Mouse (Mus musculus) midbrain, embryonic 16.5 days (tissue): ENCODE measurements around the gene Gm11213. TPM values are rescaled to one million over a fixed set of nuclear protein-coding genes. Genes with fewer than 3 reads are reported as not detected.

Experiments used
- ATAC-seq: fragments of 200-750 bp; cut with Nextera tagmentation; 2 replicates; pipeline ENCODE4 v1.8.0; 2017; ENCODE audit warnings: moderate TSS enrichment
- H3K27ac ChIP-seq: fragments of 300-500 bp; sonication (generic); 2 replicates; pipeline ENCODE4 v1.5.1; 2014; ENCODE audit warnings: mild to moderate bottlenecking, low read length, mixed read lengths
- H3K27me3 ChIP-seq: fragments of 300-500 bp; sonication (generic); 2 replicates; pipeline ENCODE4 v1.6.1; 2014; ENCODE audit warnings: low read depth, low read length, mixed read lengths; ENCODE audit not compliant: control insufficient read depth, insufficient read depth
- H3K36me3 ChIP-seq: fragments of 300-500 bp; sonication (generic); 2 replicates; pipeline ENCODE4 v1.6.1; 2014; ENCODE audit warnings: mild to moderate bottlenecking, low read length, moderate library complexity, mixed read lengths; ENCODE audit not compliant: control insufficient read depth, insufficient read depth
- H3K4me1 ChIP-seq: fragments of 300-500 bp; sonication (generic); 2 replicates; pipeline ENCODE4 v1.6.1; 2014; ENCODE audit warnings: mild to moderate bottlenecking, low read length, mixed read lengths; ENCODE audit not compliant: control insufficient read depth, insufficient read depth
- H3K4me2 ChIP-seq: fragments of 300-500 bp; sonication (generic); 2 replicates; pipeline ENCODE4 v1.6.1; 2014; ENCODE audit warnings: mild to moderate bottlenecking, low read length, mixed read lengths
- H3K4me3 ChIP-seq: fragments of 300-500 bp; sonication (generic); 2 replicates; pipeline ENCODE4 v1.5.1; 2014; ENCODE audit warnings: low read depth, mild to moderate bottlenecking, low read length, moderate library complexity, mixed read lengths
- H3K9ac ChIP-seq: fragments of 300-500 bp; sonication (generic); 2 replicates; pipeline ENCODE4 v1.6.1; 2014; ENCODE audit warnings: low read depth, low read length, mixed read lengths
- H3K9me3 ChIP-seq: fragments of 300-500 bp; sonication (generic); replicated peaks from 2 replicates; pipeline ENCODE4 v1.6.1; 2014; ENCODE audit warnings: mild to moderate bottlenecking, low read length, mixed read lengths; ENCODE audit not compliant: control insufficient read depth, poor library complexity, severe bottlenecking
- WGBS: fragments of 180-500 bp; shearing (Covaris S2); extraction: QIAGEN DNeasy Blood & Tissue Kit; methylation state at CpG from one replicate; pipeline ENCODE4 v1.1.7; 2014; 5-methylcytosine and 5-hydroxymethylcytosine counted together
- polyA plus RNA-seq: library from polyadenylated mRNA; unstranded; fragments of >200 nt; fragmentation: Nextera tagmentation; extraction: Ambion mirVana; gene quantifications from 2 replicates; pipeline ENCODE4 v1.2.1, GENCODE M21; 2015

Gene Gm11213
- polyA plus RNA-seq, 1 experiment from 2014 or later, result not detected

DNA sequence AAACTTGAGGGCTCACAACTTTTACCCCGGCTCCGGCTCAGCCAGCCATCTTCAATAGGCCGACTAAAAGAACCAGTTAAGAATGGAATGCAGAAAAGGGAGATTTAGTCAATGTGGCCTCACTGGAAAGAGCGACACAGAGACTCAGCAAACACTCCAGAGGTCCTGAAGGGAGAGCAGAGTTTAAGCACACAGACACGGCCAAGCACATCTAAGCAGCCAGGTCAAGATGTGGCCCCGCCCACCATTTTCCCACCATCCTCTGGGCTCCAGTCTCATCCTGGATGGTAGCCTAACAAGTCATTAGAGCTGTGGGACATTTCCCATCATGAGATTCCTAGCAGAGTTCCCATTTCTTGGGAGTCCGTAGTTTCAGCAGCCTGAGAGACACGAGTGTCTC lies 35.7 kb downstream of the Gm11213 start:
- Histone ChIP-seq H3K27ac (no peak overlapping the region; the same call in 1 of the 2 replicates), H3K36me3 (no peaks in the 10 kb centered on the region), H3K9ac (no peak overlapping the region), H3K4me1 (peaks cover 11% of the 10 kb centered on the region), H3K27me3 (no peaks in the 10 kb centered on the region), H3K4me3 (no peak overlapping the region), H3K9me3 (no peaks in the 10 kb centered on the region), H3K4me2 (no peak overlapping the region)
- WGBS, result 84% methylated on average over 8 of the region's 8 CpGs
- no peak for ATAC-seq

GRCm38 (mm10) chr4:63567712-63568390 lies 37.2 kb downstream of the Gm11213 start:
- Histone ChIP-seq H3K4me3 (no peak overlapping the region), H3K36me3 (no peaks in the 10 kb centered on the region), H3K27ac (no peak overlapping the region), H3K4me1 (peaks cover 11% of the 10 kb centered on the region), H3K9ac (no peak overlapping the region), H3K4me2 (no peak overlapping the region), H3K27me3 (no peaks in the 10 kb centered on the region), H3K9me3 (no peaks in the 10 kb centered on the region)
- ATAC-seq, result no peak
- 88% methylated on average over 10 of the region's 10 CpGs for WGBS

- H3K27me3 ChIP-seq, result no peaks in the 10 kb centered on the region
- no peaks in the 10 kb centered on the region for H3K9me3 ChIP-seq
- ATAC-seq, result no peak
- H3K27ac ChIP-seq, result no peak overlapping the region
- H3K4me2 ChIP-seq, result no peak overlapping the region
- H3K4me1 ChIP-seq, result peaks cover 6% of the 10 kb centered on the region; the same call in 1 of the 2 replicates
- H3K36me3 ChIP-seq, result no peaks in the 10 kb centered on the region
- 84% methylated on average over 4 of the region's 4 CpGs for WGBS
- H3K9ac ChIP-seq, result no peak overlapping the region
- H3K4me3 ChIP-seq, result no peak overlapping the region
Measured at GRCm38 (mm10) chr4:63562742-63563141, 42.3 kb downstream of the Gm11213 start.

DNA sequence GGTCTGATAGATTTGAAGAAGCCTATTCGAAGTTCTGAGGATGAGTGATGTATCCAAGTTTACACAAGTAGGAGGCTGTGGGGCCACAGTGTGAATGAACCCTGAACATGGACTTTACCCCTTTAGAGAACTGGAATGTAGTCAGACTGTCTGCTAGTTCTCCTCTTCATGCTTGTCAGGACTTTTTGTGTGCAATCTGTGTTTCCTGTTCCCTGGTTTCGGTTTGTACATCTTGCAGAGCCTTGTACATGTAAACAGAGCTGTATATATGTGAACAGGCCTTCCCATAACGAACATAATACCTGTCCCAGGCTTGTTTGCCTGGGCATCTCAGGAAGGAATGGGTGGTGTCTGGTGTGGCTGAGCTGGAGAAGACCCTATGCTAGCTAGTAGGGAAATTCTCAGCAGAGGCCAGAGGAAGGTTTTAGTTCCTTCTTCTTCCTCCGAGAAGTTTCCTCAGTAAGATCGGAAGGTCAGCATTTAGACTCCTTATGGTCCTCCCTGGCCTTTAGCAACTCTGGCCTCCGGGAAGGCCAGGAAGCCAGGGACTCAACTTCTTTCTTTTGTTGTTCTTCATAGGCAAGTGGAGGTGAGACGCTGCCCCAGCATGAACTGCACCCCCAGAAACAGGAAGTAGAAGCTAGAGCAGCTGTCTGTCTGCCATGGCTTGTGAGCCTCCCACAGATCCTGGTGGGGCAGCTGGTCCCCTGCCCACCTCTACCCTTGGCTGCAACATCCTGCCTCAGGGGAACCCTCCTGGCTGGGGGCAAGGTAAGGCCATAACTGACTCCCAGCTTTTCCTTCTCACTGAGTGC lies 43.0 kb downstream of the Gm11213 start:
- peaks cover 7% of the 10 kb centered on the region; the same call in 1 of the 2 replicates for H3K4me1 ChIP-seq
- no peaks in the 10 kb centered on the region for H3K27me3 ChIP-seq
- WGBS, result 84% methylated on average over 7 of the region's 7 CpGs
- no peaks in the 10 kb centered on the region for H3K9me3 ChIP-seq
- no peak overlapping the region for H3K4me2 ChIP-seq
- no peak overlapping the region for H3K4me3 ChIP-seq
- H3K36me3 ChIP-seq, result no peaks in the 10 kb centered on the region
- no peak for ATAC-seq
- no peak overlapping the region for H3K9ac ChIP-seq
- no peak overlapping the region for H3K27ac ChIP-seq

- H3K27ac ChIP-seq, result no peak overlapping the region
- ATAC-seq, result no peak
- 50% methylated on average over 8 of the region's 8 CpGs for WGBS
- no peaks in the 10 kb centered on the region for H3K27me3 ChIP-seq
- no peak overlapping the region for H3K9ac ChIP-seq
- H3K36me3 ChIP-seq, result no peaks in the 10 kb centered on the region
- peaks cover 7% of the 10 kb centered on the region; the same call in 1 of the 2 replicates for H3K4me1 ChIP-seq
- no peak overlapping the region for H3K4me2 ChIP-seq
- H3K9me3 ChIP-seq, result no peaks in the 10 kb centered on the region
- H3K4me3 ChIP-seq, result no peak overlapping the region
Measured at GRCm38 (mm10) chr4:63560079-63560478, 45.0 kb downstream of the Gm11213 start.

DNA sequence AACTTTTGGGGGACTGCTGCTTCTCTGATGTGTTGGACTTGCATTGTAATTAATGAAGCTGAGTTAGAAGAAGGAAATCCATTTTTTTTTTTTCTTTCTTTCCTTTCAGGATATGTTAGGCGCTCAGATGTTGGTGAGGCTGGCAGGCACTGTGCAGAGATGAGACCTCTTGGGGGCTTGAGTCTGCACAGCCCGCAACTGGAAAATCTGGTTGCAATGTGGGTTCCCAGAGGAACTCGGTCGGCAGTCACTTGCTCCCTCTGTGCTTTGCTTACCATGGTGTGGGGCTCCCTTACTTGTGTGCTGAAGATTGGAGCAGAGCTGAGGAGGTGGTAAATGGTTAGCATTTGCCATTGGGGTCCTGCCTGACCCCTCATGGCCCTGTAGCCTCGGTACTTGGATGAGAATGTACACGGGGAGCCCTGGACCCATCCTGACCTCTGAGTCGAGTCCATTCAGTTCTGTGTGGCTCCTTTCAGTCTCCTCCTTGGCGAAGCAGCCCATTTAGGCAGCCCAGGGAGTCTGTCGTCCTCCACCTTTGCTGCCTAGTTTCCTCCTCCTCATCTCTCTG lies 45.8 kb downstream of the Gm11213 start:
- H3K36me3 ChIP-seq, result no peaks in the 10 kb centered on the region
- H3K9me3 ChIP-seq, result no peaks in the 10 kb centered on the region
- H3K27me3 ChIP-seq, result no peaks in the 10 kb centered on the region
- ATAC-seq, result 0 out of 2 replicates have a peak, but pooled peaks have one; percentile 22
- peak overlapping the region; percentile 85 for H3K9ac ChIP-seq
- H3K4me3 ChIP-seq, result peak overlapping the region; percentile 72
- 41% methylated on average over 9 of the region's 9 CpGs for whole genome bisulfite sequencing
- peaks cover 7% of the 10 kb centered on the region; the same call in 1 of the 2 replicates for H3K4me1 ChIP-seq
- H3K4me2 ChIP-seq, result peak overlapping the region; percentile 88
- no peak overlapping the region for H3K27ac ChIP-seq

- Histone ChIP-seq H3K36me3 (no peaks in the 10 kb centered on the region), H3K9ac (peak within 1 kb of the TSS; percentile 85), H3K27me3 (no peaks in the 10 kb centered on the region), H3K4me1 (peaks cover 7% of the 10 kb centered on the region; the same call in 1 of the 2 replicates), H3K27ac (no peak within 1 kb of the TSS), H3K9me3 (no peaks in the 10 kb centered on the region), H3K4me2 (peak within 1 kb of the TSS; percentile 88), H3K4me3 (peak within 1 kb of the TSS; percentile 72)
- ATAC-seq, result peak; percentile 75
- WGBS, result under 1% methylated on average over 81 of the region's 81 CpGs
Measured at GRCm38 (mm10) chr4:63558407-63559081, 46.5 kb downstream of the Gm11213 start, which contains the start of gene Tmem268. Tmem268 (plus strand) TSS chr4:63558781.

- Histone ChIP-seq H3K36me3 (no peaks in the 10 kb centered on the region), H3K9me3 (no peaks in the 10 kb centered on the region), H3K27ac (no peak overlapping the region), H3K9ac (no peak overlapping the region), H3K4me2 (no peak overlapping the region), H3K27me3 (no peaks in the 10 kb centered on the region), H3K4me3 (no peak overlapping the region), H3K4me1 (peaks cover 7% of the 10 kb centered on the region; the same call in 1 of the 2 replicates)
- 22% methylated on average over 16 of the region's 16 CpGs for WGBS
- 0 out of 2 replicates have a peak, but pooled peaks have one; percentile 1 for ATAC-seq
Measured at GRCm38 (mm10) chr4:63557124-63558059, 47.7 kb downstream of the Gm11213 start.
